Mouse (Mus musculus): ENCODE results near the gene Fgfr2.

DNA sequence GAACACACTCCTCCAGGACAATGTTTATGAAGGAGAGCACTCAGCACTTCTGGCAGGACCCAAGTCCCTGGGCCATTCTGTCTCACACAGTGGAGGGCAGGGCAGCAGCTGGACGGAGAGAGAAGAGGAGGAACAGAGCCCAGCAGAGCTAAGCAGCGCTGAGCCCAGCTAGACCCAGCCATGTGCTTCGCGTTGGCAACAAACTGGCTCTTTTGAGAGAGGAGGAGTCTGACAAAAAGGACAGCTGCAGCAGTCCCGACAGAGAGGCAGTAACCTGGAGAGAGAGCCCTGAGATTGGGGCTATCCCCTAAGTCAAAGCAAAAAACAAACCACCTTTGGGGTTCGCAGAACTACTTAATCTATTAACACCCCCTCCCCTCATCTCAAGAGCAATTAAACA is 312.8 kb downstream of the Fgfr2 start:
- TF ChIP-seq CTCF (IDR thresholded peaks at IDR 0.05; ENCODE audit: borderline replicate concordance, insufficient read depth, low read length) (no peak), POLR2A (IDR thresholded peaks at IDR 0.05; ENCODE audit: low read depth, low read length) (no peak)
